Mouse (Mus musculus): ENCODE results near the gene Klhl23. TPM values are rescaled to one million over a fixed set of nuclear protein-coding genes. Genes with fewer than 3 reads are reported as not detected.
A peak's percentile ranks its signal among the peaks of the same experiment; 100 is the strongest.

Klhl23 gene
- polyA plus RNA-seq, 1 experiment from 2014 or later, result 38.6 TPM

DNA sequence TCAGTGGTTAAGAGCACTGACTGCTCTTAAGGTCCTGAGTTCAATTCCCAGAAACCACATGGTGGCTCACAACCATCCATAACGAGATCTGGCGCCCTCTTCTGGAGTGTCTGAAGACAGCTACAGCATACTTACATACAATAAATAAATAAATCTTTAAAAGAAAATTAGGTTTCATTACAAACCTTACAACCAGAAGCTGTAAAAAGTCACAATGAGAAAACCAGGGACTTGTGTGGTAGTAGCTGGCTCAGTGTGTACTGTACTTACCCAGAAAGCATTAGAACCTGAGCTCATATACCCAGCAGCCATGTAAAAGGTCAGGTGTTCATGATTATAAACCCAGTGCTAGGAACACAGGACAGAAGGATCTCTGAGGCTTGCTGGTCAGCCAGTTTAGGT lies 62.2 kb downstream of the Klhl23 start:
- H3K27me3 ChIP-seq, result no peaks in the 10 kb centered on the region
- H3K27ac ChIP-seq, result no peak overlapping the region
- H3K36me3 ChIP-seq, result peaks cover 3% of the 10 kb centered on the region; the same call in 1 of the 2 replicates
- no peaks in the 10 kb centered on the region for H3K9me3 ChIP-seq
- H3K4me2 ChIP-seq, result no peak overlapping the region
- H3K9ac ChIP-seq, result no peak overlapping the region
- 59% methylated on average over 2 of the region's 2 CpGs for WGBS
- no peak overlapping the region for H3K4me3 ChIP-seq
- peaks cover 7% of the 10 kb centered on the region for H3K4me1 ChIP-seq
- no peak for ATAC-seq (ENCODE audit: borderline replicate concordance, extremely low read depth, low FRiP score, low TSS enrichment)

DNA sequence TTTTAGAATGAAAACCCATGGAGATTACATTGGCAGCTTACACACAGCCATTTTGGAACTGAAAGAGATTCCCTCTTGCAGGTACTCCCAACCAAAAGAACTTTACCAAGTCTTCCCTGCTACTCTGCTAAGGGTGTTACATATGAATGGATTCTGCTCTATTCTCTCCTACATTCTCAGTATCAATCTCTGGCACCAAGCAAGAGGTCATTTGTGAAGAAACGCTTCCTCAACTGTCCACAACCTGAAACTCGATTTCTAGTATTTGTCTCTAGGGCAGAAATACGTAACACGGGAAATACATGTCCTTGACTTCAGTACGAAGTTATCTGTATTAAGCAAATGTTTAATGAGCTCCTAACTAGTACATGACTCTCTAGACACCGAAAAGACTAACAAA lies 62.8 kb downstream of the Klhl23 start:
- Histone ChIP-seq H3K4me3 (peak overlapping the region; percentile 69), H3K9ac (peak overlapping the region; percentile 71), H3K27me3 (no peaks in the 10 kb centered on the region), H3K36me3 (no peaks in the 10 kb centered on the region; the same call in 1 of the 2 replicates), H3K4me1 (peaks cover 7% of the 10 kb centered on the region), H3K9me3 (no peaks in the 10 kb centered on the region), H3K27ac (no peak overlapping the region), H3K4me2 (peak overlapping the region; percentile 77)
- ATAC-seq (ENCODE audit: borderline replicate concordance, extremely low read depth, low FRiP score, low TSS enrichment), result no peak
- WGBS, result 36% methylated on average over 6 of the region's 6 CpGs

DNA sequence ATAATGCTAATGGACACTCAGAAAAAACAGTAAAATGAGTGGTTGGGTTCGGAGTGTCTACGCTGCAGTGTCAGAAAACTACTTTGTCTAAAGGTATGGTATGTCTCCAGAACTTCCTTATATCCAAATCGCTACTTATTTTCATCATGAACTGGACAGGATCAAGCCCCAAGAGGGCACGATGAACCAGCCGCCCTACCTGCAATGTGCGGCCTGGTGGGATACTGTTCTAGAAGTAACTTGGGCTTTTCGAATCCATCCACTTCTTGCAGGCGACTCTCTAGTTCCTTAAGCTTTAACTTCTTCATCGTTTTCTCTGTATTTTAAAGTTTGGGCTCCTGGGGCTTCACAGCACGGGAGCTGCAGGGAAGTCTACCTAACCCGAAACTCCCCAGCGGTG lies 63.3 kb downstream of the Klhl23 start:
- peaks cover 7% of the 10 kb centered on the region for H3K4me1 ChIP-seq
- peak overlapping the region; percentile 71 for H3K9ac ChIP-seq
- H3K27me3 ChIP-seq, result no peaks in the 10 kb centered on the region
- whole genome bisulfite sequencing, result 8% methylated on average over 12 of the region's 12 CpGs
- H3K4me2 ChIP-seq, result peak overlapping the region; percentile 77
- H3K36me3 ChIP-seq, result no peaks in the 10 kb centered on the region
- no peak; the same call in 1 of the 2 replicates for ATAC-seq (ENCODE audit: borderline replicate concordance, extremely low read depth, low FRiP score, low TSS enrichment)
- no peaks in the 10 kb centered on the region for H3K9me3 ChIP-seq
- peak overlapping the region; percentile 71 for H3K27ac ChIP-seq
- H3K4me3 ChIP-seq, result peak overlapping the region; percentile 69

DNA sequence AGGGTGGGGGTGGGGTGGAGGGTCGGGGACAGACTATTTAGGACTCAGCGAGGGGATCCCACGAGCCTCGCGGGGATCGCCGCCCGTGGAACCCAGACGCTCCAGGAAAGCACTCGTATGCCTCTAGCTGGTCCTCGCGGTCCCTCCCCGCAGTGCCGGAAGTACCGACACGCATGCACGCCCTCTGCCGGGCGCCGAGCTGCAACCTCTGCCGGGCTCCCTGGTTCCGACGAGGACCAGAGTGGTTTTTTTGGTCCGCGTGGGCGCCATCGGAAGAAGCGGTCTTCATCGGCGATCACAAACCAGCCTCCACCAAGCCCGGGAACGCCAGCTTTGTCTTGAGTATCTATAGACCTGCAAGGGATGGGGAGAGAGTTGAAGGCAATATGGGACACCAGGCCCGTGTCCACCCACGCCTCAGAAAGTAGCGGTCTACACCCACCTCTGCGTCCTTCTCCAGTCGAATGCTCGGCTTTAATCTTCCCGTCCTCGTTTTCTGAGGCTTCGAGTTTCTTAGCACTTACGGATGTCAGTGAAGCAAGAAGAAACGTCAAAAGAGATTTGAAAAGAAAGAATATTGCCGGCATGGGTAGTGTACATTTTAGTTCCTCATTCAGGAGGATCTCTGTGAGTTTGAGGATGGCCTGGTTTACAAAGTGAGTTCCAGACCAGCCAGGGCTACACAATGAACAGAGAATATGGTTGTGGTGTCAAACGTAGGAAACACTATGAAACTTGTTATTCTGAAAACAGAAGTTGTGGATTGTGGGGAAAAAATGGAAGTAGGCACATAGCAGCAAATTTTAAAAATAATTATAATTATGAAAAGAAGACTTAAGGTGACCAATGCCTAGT lies 63.9 kb downstream of the Klhl23 start, which contains the start of gene Mettl5:
Mettl5 (minus strand) TSS at position 165 of the 855 bp plus-strand sequence.
- no peaks in the 10 kb centered on the region for H3K27me3 ChIP-seq

More for the DNA sequence above, 63.9 kb downstream of the Klhl23 start, which contains the start of gene Mettl5:
- H3K4me1 ChIP-seq, result peaks cover 7% of the 10 kb centered on the region
- peak within 1 kb of the TSS; percentile 77 for H3K4me2 ChIP-seq
- H3K9me3 ChIP-seq, result no peaks in the 10 kb centered on the region
- peak within 1 kb of the TSS; percentile 71 for H3K9ac ChIP-seq
- peak; percentile 95 for ATAC-seq (ENCODE audit: borderline replicate concordance, extremely low read depth, low FRiP score, low TSS enrichment)
- WGBS, result 1% methylated on average over 45 of the region's 45 CpGs
- peak within 1 kb of the TSS; percentile 69 for H3K4me3 ChIP-seq
- H3K36me3 ChIP-seq, result no peaks in the 10 kb centered on the region
- peak within 1 kb of the TSS; percentile 71 for H3K27ac ChIP-seq

Other genes with a start within 250 kb of the Klhl23 start
- gene Lrp2, start 235.9 kb upstream of the Klhl23 start, polyA plus RNA-seq (2015; fragmentation: Nextera tagmentation; extraction: Ambion mirVana), result 0.38 and 0.87 TPM in 2 replicates
- gene Bbs5, start 174.8 kb upstream of the Klhl23 start, polyA plus RNA-seq (2015; fragmentation: Nextera tagmentation; extraction: Ambion mirVana), result 14.2 and 17.3 TPM in 2 replicates
- gene Klhl41, start 151.8 kb upstream of the Klhl23 start, polyA plus RNA-seq (2015; fragmentation: Nextera tagmentation; extraction: Ambion mirVana), result 0.88 and 1.4 TPM in 2 replicates
- 9.1 TPM in 2 replicates for gene Fastkd1, start 108.4 kb upstream of the Klhl23 start, polyA plus RNA-seq (2015; fragmentation: Nextera tagmentation; extraction: Ambion mirVana)
- gene Ppig, start 99.4 kb upstream of the Klhl23 start, polyA plus RNA-seq (2015; fragmentation: Nextera tagmentation; extraction: Ambion mirVana), result 123 and 135 TPM in 2 replicates
- 2.6 and 3.2 TPM in 2 replicates for gene Ccdc173, start 32.4 kb upstream of the Klhl23 start, polyA plus RNA-seq (2015; fragmentation: Nextera tagmentation; extraction: Ambion mirVana)
- gene Phospho2, start 32.3 kb upstream of the Klhl23 start, polyA plus RNA-seq (2015; fragmentation: Nextera tagmentation; extraction: Ambion mirVana), result 19.2 and 19.4 TPM in 2 replicates
- gene Ssb, start 39.6 kb downstream of the Klhl23 start, polyA plus RNA-seq (2015; fragmentation: Nextera tagmentation; extraction: Ambion mirVana), result 296 TPM in 2 replicates
- 34.7 and 36.5 TPM in 2 replicates for gene Mettl5, start 63.7 kb downstream of the Klhl23 start, polyA plus RNA-seq (2015; fragmentation: Nextera tagmentation; extraction: Ambion mirVana)
- 10.8 and 13.3 TPM in 2 replicates for gene Ubr3, start 75.3 kb downstream of the Klhl23 start, polyA plus RNA-seq (2015; fragmentation: Nextera tagmentation; extraction: Ambion mirVana)
- gene Myo3b, start 217.2 kb downstream of the Klhl23 start, polyA plus RNA-seq (2015; fragmentation: Nextera tagmentation; extraction: Ambion mirVana), result 0.28 and 0.46 TPM in 2 replicates

All from lung, embryonic 15.5 days (tissue).